Mouse (Mus musculus) erythroblast, embryonic 14.5 days (primary cell): ENCODE data around the gene Tmx4. TPM values are rescaled to one million over a fixed set of nuclear protein-coding genes. Genes with fewer than 3 reads are reported as not detected.

Source experiments
- H3K27me3 ChIP-seq: 2 replicates; pipeline ENCODE4 v1.6.1; 2012; ENCODE audit warnings: inconsistent platforms; ENCODE audit not compliant: control insufficient read depth
- H3K36me3 ChIP-seq: 2 replicates; pipeline ENCODE4 v1.6.1; 2012; ENCODE audit warnings: mild to moderate bottlenecking, inconsistent platforms; ENCODE audit not compliant: control insufficient read depth
- H3K4me1 ChIP-seq: 2 replicates; pipeline ENCODE4 v1.6.1; 2012; ENCODE audit warnings: inconsistent platforms; ENCODE audit not compliant: control insufficient read depth
- H3K4me3 ChIP-seq: replicated peaks from 2 replicates; pipeline ENCODE3; 2012; ENCODE audit warnings: moderate library complexity, mild to moderate bottlenecking, inconsistent platforms
- H3K9me3 ChIP-seq: 2 replicates; pipeline ENCODE4 v1.6.1; 2012; ENCODE audit warnings: low read length, inconsistent platforms, mixed read lengths; ENCODE audit not compliant: control insufficient read depth
- GATA1 ChIP-seq: IDR thresholded peaks from 2 replicates; pipeline ENCODE4 v1.6.1; 2012; ENCODE audit warnings: low read length, inconsistent platforms, mixed read lengths
- TAL1 ChIP-seq: IDR thresholded peaks from 3 replicates; pipeline ENCODE4 v1.6.1; 2012; ENCODE audit warnings: low read length, inconsistent platforms, mixed read lengths
- polyA plus RNA-seq: library from polyadenylated mRNA; stranded (reverse); fragments of >175 nt; gene quantifications from 2 replicates; pipeline ENCODE4 v1.2.3, GENCODE M21; 2012

Gene Tmx4
- polyA plus RNA-seq, 1 experiment: 0.18 TPM

- peaks cover 14% of the 10 kb centered on the region for H3K36me3 ChIP-seq
- no peaks in the 10 kb centered on the region for H3K4me1 ChIP-seq
These were observed 52.8 kb downstream of the Tmx4 start for GRCm38 (mm10) chr2:134591081-134591694.

GRCm38 (mm10) chr2:134585243-134585642 lies 58.7 kb downstream of the Tmx4 start:
- Histone ChIP-seq H3K4me1 (no peaks in the 10 kb centered on the region), H3K36me3 (no peaks in the 10 kb centered on the region), H3K27me3 (no peaks in the 10 kb centered on the region), H3K9me3 (no peaks in the 10 kb centered on the region), H3K4me3 (no peak overlapping the region)
- no peak for TF ChIP-seq GATA1
- TF ChIP-seq TAL1: no peak

More at GRCm38 (mm10) chr2:134591081-134591694, 52.8 kb downstream of the Tmx4 start:
- no peak for TF ChIP-seq GATA1
- no peak for TF ChIP-seq TAL1
- Histone ChIP-seq H3K9me3 (no peaks in the 10 kb centered on the region; the same call in 1 of the 2 replicates), H3K4me3 (no peak overlapping the region), H3K27me3 (no peaks in the 10 kb centered on the region)

- Histone ChIP-seq H3K36me3 (no peaks in the 10 kb centered on the region), H3K4me1 (no peaks in the 10 kb centered on the region), H3K9me3 (peaks cover 13% of the 10 kb centered on the region), H3K4me3 (no peak overlapping the region), H3K27me3 (no peaks in the 10 kb centered on the region)
- TF ChIP-seq TAL1 (no peak), GATA1 (no peak)
These were observed 84.5 kb downstream of the Tmx4 start for GRCm38 (mm10) chr2:134559422-134559821.

- TF ChIP-seq TAL1 (no peak), GATA1 (no peak)
- Histone ChIP-seq H3K27me3 (no peaks in the 10 kb centered on the region), H3K4me1 (no peaks in the 10 kb centered on the region), H3K4me3 (no peak within 1 kb of the TSS), H3K36me3 (no peaks in the 10 kb centered on the region), H3K9me3 (no peaks in the 10 kb centered on the region)
These were observed 89.7 kb downstream of the Tmx4 start, which contains the start of gene Hao1 for GRCm38 (mm10) chr2:134554221-134554727. Hao1 (minus strand) TSS chr2:134554368.

- Histone ChIP-seq H3K27me3 (no peaks in the 10 kb centered on the region), H3K9me3 (no peaks in the 10 kb centered on the region), H3K4me3 (no peak overlapping the region), H3K4me1 (no peaks in the 10 kb centered on the region), H3K36me3 (no peaks in the 10 kb centered on the region)
- no peak for TF ChIP-seq GATA1
- TF ChIP-seq TAL1: no peak
These were observed 91.6 kb downstream of the Tmx4 start for GRCm38 (mm10) chr2:134552358-134552757.

- Histone ChIP-seq H3K27me3 (no peaks in the 10 kb centered on the region), H3K4me3 (no peak overlapping the region), H3K4me1 (no peaks in the 10 kb centered on the region), H3K36me3 (no peaks in the 10 kb centered on the region), H3K9me3 (no peaks in the 10 kb centered on the region)
- TF ChIP-seq GATA1: no peak
- TF ChIP-seq TAL1: no peak
These were observed 94.2 kb downstream of the Tmx4 start for GRCm38 (mm10) chr2:134549770-134550169.

- Histone ChIP-seq H3K36me3 (no peaks in the 10 kb centered on the region), H3K4me3 (no peak overlapping the region), H3K9me3 (no peaks in the 10 kb centered on the region), H3K4me1 (no peaks in the 10 kb centered on the region), H3K27me3 (no peaks in the 10 kb centered on the region)
- no peak for TF ChIP-seq TAL1
These were observed 98.8 kb downstream of the Tmx4 start for GRCm38 (mm10) chr2:134545116-134545515.

GRCm38 (mm10) chr2:134544321-134545065 lies 99.5 kb downstream of the Tmx4 start:
- H3K27me3 ChIP-seq: no peaks in the 10 kb centered on the region
- no peaks in the 10 kb centered on the region for H3K36me3 ChIP-seq
- TF ChIP-seq TAL1 (no peak), GATA1 (no peak)
- no peaks in the 10 kb centered on the region for H3K9me3 ChIP-seq
- no peak overlapping the region for H3K4me3 ChIP-seq
- no peaks in the 10 kb centered on the region for H3K4me1 ChIP-seq

Other genes with a start within 250 kb of the Tmx4 start
- gene Hao1, start 89.8 kb downstream of the Tmx4 start, polyA plus RNA-seq: not detected in 2 replicates
- gene Plcb1, start 141.9 kb upstream of the Tmx4 start, polyA plus RNA-seq: not detected in 2 replicates